Mouse (Mus musculus) ES-E14 (cell line): ENCODE measurements around the gene Zfp827.

Experiments used
- HCFC1 ChIP-seq: IDR thresholded peaks from 2 replicates; pipeline ENCODE4 v1.6.1; 2012; ENCODE audit warnings: low read length, inconsistent platforms, borderline replicate concordance; ENCODE audit not compliant: insufficient read depth
- MAFK ChIP-seq: IDR thresholded peaks from 2 replicates; pipeline ENCODE4 v1.6.1; 2014; ENCODE audit warnings: mild to moderate bottlenecking, low read depth, low read length, inconsistent platforms; ENCODE audit not compliant: insufficient read depth
- ZC3H11A ChIP-seq: IDR thresholded peaks from 2 replicates; pipeline ENCODE4 v1.6.1; 2012; ENCODE audit warnings: low read depth, mild to moderate bottlenecking, inconsistent platforms, low read length, borderline replicate concordance

GRCm38 (mm10) chr8:79114561-79114960, 86.3 kb downstream of the Zfp827 start:
- TF ChIP-seq HCFC1: no peak
- TF ChIP-seq MAFK: no peak
- TF ChIP-seq ZC3H11A: no peak
